Mouse (Mus musculus): Measurements from ENCODE around the gene Rbm5.

The Rbm5 gene

GRCm38 (mm10) chr9:107699376-107699980, 71.3 kb downstream of the Rbm5 start:
- no peak for DNase-seq

- no peak for DNase-seq
Observed at GRCm38 (mm10) chr9:107698611-107699190, 72.1 kb downstream of the Rbm5 start.

GRCm38 (mm10) chr9:107697811-107698521, 72.8 kb downstream of the Rbm5 start:
- no peak for DNase-seq

GRCm38 (mm10) chr9:107696845-107697610, 73.8 kb downstream of the Rbm5 start:
- DNase-seq, result no peak

- DNase-seq, result no peak
Observed at GRCm38 (mm10) chr9:107696106-107696479, 74.7 kb downstream of the Rbm5 start.

GRCm38 (mm10) chr9:107695441-107696105, 75.2 kb downstream of the Rbm5 start:
- no peak for DNase-seq

- no peak for DNase-seq
Observed at GRCm38 (mm10) chr9:107694627-107695026, 76.2 kb downstream of the Rbm5 start.

- DNase-seq, result no peak
Observed at GRCm38 (mm10) chr9:107693433-107693987, 77.3 kb downstream of the Rbm5 start.

GRCm38 (mm10) chr9:107692785-107693184, 78.0 kb downstream of the Rbm5 start:
- no peak for DNase-seq

- no peak for DNase-seq
Observed at GRCm38 (mm10) chr9:107690391-107690790, 80.4 kb downstream of the Rbm5 start.

All from cerebellum, postnatal 10 days (tissue).